Mouse (Mus musculus): ENCODE results near the gene Timd2. TPM values are rescaled to one million over a fixed set of nuclear protein-coding genes. Genes with fewer than 3 reads are reported as not detected.

Gene Timd2
- polyA plus RNA-seq, 1 experiment from 2014 or later: not detected

Other genes starting within 250 kb of the Timd2 start
- not detected in 2 replicates for gene Gm12169, start 182.8 kb downstream of the Timd2 start, polyA plus RNA-seq (2016; fragmentation: Nextera tagmentation; extraction: Ambion mirVana)
- 0.16 TPM in 1 of 2 replicates, not detected in the other for gene BC053393, start 135.5 kb downstream of the Timd2 start, polyA plus RNA-seq (2016; fragmentation: Nextera tagmentation; extraction: Ambion mirVana)
- gene Dppa1, start 77.8 kb downstream of the Timd2 start, polyA plus RNA-seq (2016; fragmentation: Nextera tagmentation; extraction: Ambion mirVana): 0.18 TPM in 1 of 2 replicates, not detected in the other
- gene Havcr1, start 28.0 kb upstream of the Timd2 start, polyA plus RNA-seq (2016; fragmentation: Nextera tagmentation; extraction: Ambion mirVana): not detected in 2 replicates
- 0.09 TPM in 1 of 2 replicates, not detected in the other for gene Timd4, start 103.7 kb upstream of the Timd2 start, polyA plus RNA-seq (2016; fragmentation: Nextera tagmentation; extraction: Ambion mirVana)